Mouse (Mus musculus) intestine, embryonic 14.5 days (tissue): ENCODE measurements around the gene Slc1a2. TPM values are rescaled to one million over a fixed set of nuclear protein-coding genes. Genes with fewer than 3 reads are reported as not detected.
A peak's percentile ranks its signal among the peaks of the same experiment; 100 is the strongest.

Experiments used
- ATAC-seq: fragments of 200-750 bp; cut with Nextera tagmentation; replicated peaks from 2 replicates; pipeline ENCODE4 v1.8.0; 2017; ENCODE audit warnings: low read depth, moderate number of reproducible peaks, moderate TSS enrichment, moderate library complexity; ENCODE audit not compliant: low FRiP score, low TSS enrichment
- DNase-seq: peaks from one replicate; pipeline ENCODE4 v3.0.0-alpha.2; 2018; ENCODE audit warnings: low spot score
- H3K27ac ChIP-seq: fragments of 300-500 bp; sonication (generic); 2 replicates; pipeline ENCODE4 v1.5.1; 2014; ENCODE audit warnings: low read depth, mild to moderate bottlenecking, control low read depth
- H3K27me3 ChIP-seq: fragments of 300-500 bp; sonication (generic); replicated peaks from 2 replicates; pipeline ENCODE4 v1.6.1; 2014; ENCODE audit warnings: low read length, control low read depth; ENCODE audit not compliant: control insufficient read depth, insufficient read depth
- H3K36me3 ChIP-seq: fragments of 300-500 bp; sonication (generic); 2 replicates; pipeline ENCODE4 v1.6.1; 2014; ENCODE audit warnings: low read length, control low read depth; ENCODE audit not compliant: control insufficient read depth, insufficient read depth
- H3K4me1 ChIP-seq: fragments of 300-500 bp; sonication (generic); replicated peaks from 2 replicates; pipeline ENCODE4 v1.6.1; 2014; ENCODE audit warnings: low read length, control low read depth, mixed read lengths; ENCODE audit not compliant: control insufficient read depth, insufficient read depth
- H3K4me2 ChIP-seq: fragments of 300-500 bp; sonication (generic); 2 replicates; pipeline ENCODE4 v1.6.1; 2014; ENCODE audit warnings: low read length
- H3K4me3 ChIP-seq: fragments of 300-500 bp; sonication (generic); 2 replicates; pipeline ENCODE4 v1.5.1; 2014; ENCODE audit warnings: low read depth, low read length, control low read depth, mixed read lengths
- H3K9ac ChIP-seq: fragments of 300-500 bp; sonication (generic); 2 replicates; pipeline ENCODE4 v1.6.1; 2014; ENCODE audit warnings: mild to moderate bottlenecking, low read length
- H3K9me3 ChIP-seq: fragments of 300-500 bp; sonication (generic); 2 replicates; pipeline ENCODE4 v1.6.1; 2016; ENCODE audit warnings: low read length, control low read depth; ENCODE audit not compliant: control insufficient read depth
- WGBS: fragments of 180-500 bp; shearing (Covaris S2); extraction: QIAGEN DNeasy Blood & Tissue Kit; methylation state at CpG from one replicate; pipeline ENCODE4 v1.1.7; 2014; 5-methylcytosine and 5-hydroxymethylcytosine counted together
- polyA plus RNA-seq: library from polyadenylated mRNA; unstranded; fragments of >200 nt; fragmentation: Nextera tagmentation; extraction: Ambion mirVana; gene quantifications from 2 replicates; pipeline ENCODE4 v1.2.1, GENCODE M21; 2014

Slc1a2 gene
- polyA plus RNA-seq, 1 experiment from 2014 or later = 0.78 TPM

- under 1% methylated on average over 77 of the region's 80 CpGs for WGBS
- Histone ChIP-seq H3K9ac (peak overlapping the region; percentile 31), H3K27ac (no peak overlapping the region), H3K4me2 (peak overlapping the region; percentile 91), H3K4me1 (peaks cover 7% of the 10 kb centered on the region; the same call in 1 of the 2 replicates), H3K9me3 (no peaks in the 10 kb centered on the region), H3K27me3 (peaks cover 29% of the 10 kb centered on the region), H3K36me3 (no peaks in the 10 kb centered on the region), H3K4me3 (peak overlapping the region; percentile 50)
- peak; percentile 77 for ATAC-seq
- DNase-seq = peak; percentile 81
Observed at GRCm38 (mm10) chr2:102658661-102659520, 432 bp downstream of the Slc1a2 start.

- Histone ChIP-seq H3K4me2 (peak overlapping the region; percentile 91), H3K36me3 (no peaks in the 10 kb centered on the region), H3K9me3 (no peaks in the 10 kb centered on the region), H3K4me1 (peaks cover 7% of the 10 kb centered on the region; the same call in 1 of the 2 replicates), H3K9ac (no peak overlapping the region), H3K4me3 (peak overlapping the region; percentile 50), H3K27me3 (peaks cover 29% of the 10 kb centered on the region), H3K27ac (no peak overlapping the region)
- DNase-seq = no peak
- 1% methylated on average over 10 of the region's 10 CpGs for WGBS
- ATAC-seq = no peak
Observed at GRCm38 (mm10) chr2:102659521-102659830, 1.0 kb downstream of the Slc1a2 start.

- WGBS = 69% methylated on average over 2 of the region's 2 CpGs
- no peak for DNase-seq
- peaks cover 7% of the 10 kb centered on the region; the same call in 1 of the 2 replicates for H3K4me1 ChIP-seq
- no peaks in the 10 kb centered on the region for H3K9me3 ChIP-seq
- no peak overlapping the region for H3K9ac ChIP-seq
- H3K4me3 ChIP-seq = no peak overlapping the region
- peaks cover 29% of the 10 kb centered on the region for H3K27me3 ChIP-seq
- no peak overlapping the region for H3K4me2 ChIP-seq
- no peak for ATAC-seq
- no peak overlapping the region for H3K27ac ChIP-seq
- H3K36me3 ChIP-seq = no peaks in the 10 kb centered on the region
Observed at GRCm38 (mm10) chr2:102661052-102661451, 2.6 kb downstream of the Slc1a2 start.

- no peak for DNase-seq
- ATAC-seq = no peak
- Histone ChIP-seq H3K27me3 (peaks cover 19% of the 10 kb centered on the region), H3K4me1 (peaks cover 7% of the 10 kb centered on the region; the same call in 1 of the 2 replicates), H3K4me3 (no peak overlapping the region), H3K9ac (no peak overlapping the region), H3K27ac (no peak overlapping the region), H3K4me2 (no peak overlapping the region), H3K36me3 (no peaks in the 10 kb centered on the region), H3K9me3 (no peaks in the 10 kb centered on the region)
- 64% methylated on average over 9 of the region's 9 CpGs for whole genome bisulfite sequencing
Observed at GRCm38 (mm10) chr2:102662911-102663310, 4.5 kb downstream of the Slc1a2 start.

GRCm38 (mm10) chr2:102663339-102663738 is 4.9 kb downstream of the Slc1a2 start:
- H3K27ac ChIP-seq = no peak overlapping the region
- H3K9ac ChIP-seq = no peak overlapping the region
- H3K4me2 ChIP-seq = no peak overlapping the region
- WGBS = 21% methylated on average over 6 of the region's 6 CpGs
- no peak for DNase-seq
- no peak for ATAC-seq
- H3K27me3 ChIP-seq = peaks cover 17% of the 10 kb centered on the region
- no peak overlapping the region for H3K4me3 ChIP-seq
- H3K36me3 ChIP-seq = no peaks in the 10 kb centered on the region
- peaks cover 7% of the 10 kb centered on the region; the same call in 1 of the 2 replicates for H3K4me1 ChIP-seq
- H3K9me3 ChIP-seq = no peaks in the 10 kb centered on the region

GRCm38 (mm10) chr2:102663865-102664264 is 5.4 kb downstream of the Slc1a2 start:
- Histone ChIP-seq H3K4me1 (peaks cover 7% of the 10 kb centered on the region; the same call in 1 of the 2 replicates), H3K27ac (no peak overlapping the region), H3K9me3 (no peaks in the 10 kb centered on the region), H3K36me3 (no peaks in the 10 kb centered on the region), H3K27me3 (peaks cover 17% of the 10 kb centered on the region), H3K4me2 (no peak overlapping the region), H3K9ac (no peak overlapping the region), H3K4me3 (no peak overlapping the region)
- ATAC-seq (no peak), DNase-seq (no peak)
- 56% methylated on average over 3 of the region's 3 CpGs for WGBS

- ATAC-seq = no peak
- no peak overlapping the region for H3K27ac ChIP-seq
Observed at GRCm38 (mm10) chr2:102667981-102668380, 9.5 kb downstream of the Slc1a2 start.

GRCm38 (mm10) chr2:102669580-102669979 is 11.1 kb downstream of the Slc1a2 start:
- H3K27me3 ChIP-seq = no peaks in the 10 kb centered on the region
- H3K4me2 ChIP-seq = no peak overlapping the region
- DNase-seq (no peak), ATAC-seq (no peak)
- no peak overlapping the region for H3K27ac ChIP-seq
- no peaks in the 10 kb centered on the region for H3K9me3 ChIP-seq
- 11% methylated on average over 6 of the region's 6 CpGs for WGBS
- H3K9ac ChIP-seq = no peak overlapping the region
- H3K4me1 ChIP-seq = no peaks in the 10 kb centered on the region
- H3K4me3 ChIP-seq = no peak overlapping the region
- H3K36me3 ChIP-seq = no peaks in the 10 kb centered on the region

More at GRCm38 (mm10) chr2:102667981-102668380, 9.5 kb downstream of the Slc1a2 start:
- Histone ChIP-seq H3K9me3 (no peaks in the 10 kb centered on the region), H3K36me3 (no peaks in the 10 kb centered on the region), H3K4me2 (no peak overlapping the region), H3K4me3 (no peak overlapping the region), H3K9ac (no peak overlapping the region), H3K27me3 (no peaks in the 10 kb centered on the region), H3K4me1 (peaks cover 6% of the 10 kb centered on the region; the same call in 1 of the 2 replicates)
- DNase-seq = no peak
- 75% methylated on average over 6 of the region's 6 CpGs for WGBS

GRCm38 (mm10) chr2:102674582-102674981 is 16.1 kb downstream of the Slc1a2 start:
- DNase-seq = no peak
- 38% methylated on average over 2 of the region's 2 CpGs for WGBS
- Histone ChIP-seq H3K27ac (no peak overlapping the region), H3K27me3 (no peaks in the 10 kb centered on the region), H3K9me3 (no peaks in the 10 kb centered on the region), H3K36me3 (no peaks in the 10 kb centered on the region), H3K9ac (no peak overlapping the region), H3K4me2 (no peak overlapping the region), H3K4me3 (no peak overlapping the region), H3K4me1 (no peaks in the 10 kb centered on the region)
- no peak for ATAC-seq
